Mouse (Mus musculus) adrenal gland, adult 2 months (tissue): Measurements from ENCODE around the gene Cuzd1. TPM values are rescaled to one million over a fixed set of nuclear protein-coding genes. Genes with fewer than 3 reads are reported as not detected.

Experiments
- polyA plus RNA-seq: library from polyadenylated mRNA; depleted of rRNA; stranded (reverse); fragments of >200 nt; gene quantifications from 2 replicates; pipeline ENCODE4 v1.2.3, GENCODE M21; 2012; rRNA removed
- total RNA-seq, 2 experiments: library from RNA; stranded (reverse); gene quantifications; 2 replicates each; pipeline ENCODE4 v1.2.3; 2021

The Cuzd1 gene
- total and polyA plus RNA-seq, 3 experiments, result not detected

Other genes starting within 250 kb of the Cuzd1 start
- not detected for gene 4933402N03Rik, start 176.0 kb downstream of the Cuzd1 start, total RNA-seq
- not detected in 2 replicates for gene 4933402N03Rik, start 176.0 kb downstream of the Cuzd1 start, polyA plus RNA-seq
- not detected for gene 5430419D17Rik, start 147.9 kb downstream of the Cuzd1 start, total RNA-seq
- gene 5430419D17Rik, start 147.9 kb downstream of the Cuzd1 start, polyA plus RNA-seq, result not detected in 2 replicates
- gene Fam24b, start 7.2 kb upstream of the Cuzd1 start, total RNA-seq, result not detected
- not detected in 2 replicates for gene Fam24b, start 7.2 kb upstream of the Cuzd1 start, polyA plus RNA-seq
- gene Fam24a, start 11.6 kb upstream of the Cuzd1 start, total RNA-seq, result not detected
- not detected in 2 replicates for gene Fam24a, start 11.6 kb upstream of the Cuzd1 start, polyA plus RNA-seq
- 10 to 100 TPM; 13.0 to 13.1 TPM for gene 2310057M21Rik, start 40.5 kb upstream of the Cuzd1 start, total RNA-seq
- gene 2310057M21Rik, start 40.5 kb upstream of the Cuzd1 start, polyA plus RNA-seq, result 6.6 and 8.8 TPM in 2 replicates
- 10 to 100 TPM; 21.3 to 26.2 TPM for gene Pstk, start 48.8 kb upstream of the Cuzd1 start, total RNA-seq
- 71.2 and 91.3 TPM in 2 replicates for gene Pstk, start 48.8 kb upstream of the Cuzd1 start, polyA plus RNA-seq
- 10 to 100 TPM; 36.8 to 37.2 TPM for gene Ikzf5, start 88.2 kb upstream of the Cuzd1 start, total RNA-seq
- gene Ikzf5, start 88.2 kb upstream of the Cuzd1 start, polyA plus RNA-seq, result 7.4 and 7.9 TPM in 2 replicates
- 100 to 1,000 TPM; 228 to 655 TPM for gene Acadsb, start 88.3 kb upstream of the Cuzd1 start, total RNA-seq
- 14.5 and 24.4 TPM in 2 replicates for gene Acadsb, start 88.3 kb upstream of the Cuzd1 start, polyA plus RNA-seq
- not detected for gene Hmx3, start 220.6 kb upstream of the Cuzd1 start, total RNA-seq
- gene Hmx3, start 220.6 kb upstream of the Cuzd1 start, polyA plus RNA-seq, result not detected in 2 replicates
- gene Hmx2, start 226.5 kb upstream of the Cuzd1 start, total RNA-seq, result not detected
- not detected in 2 replicates for gene Hmx2, start 226.5 kb upstream of the Cuzd1 start, polyA plus RNA-seq
- 10 to 100 TPM; 67.0 to 82.2 TPM for gene Bub3, start 237.9 kb upstream of the Cuzd1 start, total RNA-seq
- 31.8 and 39.6 TPM in 2 replicates for gene Bub3, start 237.9 kb upstream of the Cuzd1 start, polyA plus RNA-seq